25 mouse cellular contexts compared by ENCODE assay signal in genomic region chr7:89966771-89967170, GRCm38 (mm10).
"Had no signal": no experiment of that assay in that cellular context is flagged by ENCODE, and none has a peak within 500 bp of the region (broad histone marks: within the 10 kb centered on the region; RNA-seq: fewer than 3 reads in every experiment).

No protein-coding gene starts in this region.

- H3K27me3 ChIP-seq: heart, embryonic 13.5 days; heart, embryonic 15.5 days; hindbrain, embryonic 13.5 days; hindbrain, embryonic 15.5 days; kidney, embryonic 15.5 days; limb, embryonic 13.5 days; limb, embryonic 15.5 days; liver, embryonic 12.5 days had no signal

- DNase-seq: gastrocnemius, postnatal 14 days; gastrocnemius, postnatal 36 days; heart, adult 2 months; heart, postnatal 14 days; heart, postnatal 36 days; kidney, adult 11 months; kidney, adult 2 months; kidney, adult 9 months; kidney, postnatal 14 days; kidney, postnatal 36 days; left cerebral cortex, postnatal 4 days had no signal

- ATAC-seq: hindbrain, postnatal 0 days; intestine, embryonic 16.5 days; liver, embryonic 12.5 days had no signal

- H3K4me1 ChIP-seq: heart, embryonic 13.5 days; heart, embryonic 15.5 days; hindbrain, embryonic 13.5 days; hindbrain, embryonic 15.5 days; kidney, embryonic 15.5 days; limb, embryonic 13.5 days; limb, embryonic 15.5 days had no signal

- H3K4me2 ChIP-seq: heart, embryonic 11.5 days; heart, embryonic 13.5 days; heart, embryonic 15.5 days; hindbrain, embryonic 13.5 days; hindbrain, embryonic 15.5 days; kidney, embryonic 15.5 days; limb, embryonic 13.5 days; limb, embryonic 15.5 days; liver, embryonic 12.5 days had no signal

- H3K4me3 ChIP-seq: heart, adult 2 months; heart, embryonic 13.5 days; heart, embryonic 15.5 days; hindbrain, embryonic 13.5 days; hindbrain, embryonic 15.5 days; kidney, embryonic 15.5 days; layer of hippocampus, adult 2 months; limb, embryonic 13.5 days; limb, embryonic 15.5 days; liver, embryonic 12.5 days had no signal

- H3K27ac ChIP-seq: heart, adult 2 months; heart, embryonic 13.5 days; heart, embryonic 15.5 days; hindbrain, embryonic 13.5 days; hindbrain, embryonic 15.5 days; hindbrain, postnatal 0 days; kidney, embryonic 15.5 days; kidney, postnatal 0 days; layer of hippocampus, adult 2 months; limb, embryonic 13.5 days; limb, embryonic 15.5 days; liver, embryonic 12.5 days; liver, embryonic 14.5 days had no signal

- H3K9ac ChIP-seq: heart, embryonic 13.5 days; heart, embryonic 15.5 days; hindbrain, embryonic 13.5 days; hindbrain, embryonic 15.5 days; kidney, embryonic 15.5 days; limb, embryonic 13.5 days; limb, embryonic 15.5 days; liver, embryonic 12.5 days; liver, embryonic 14.5 days had no signal

- H3K9me3 ChIP-seq: heart, embryonic 13.5 days; heart, embryonic 15.5 days; hindbrain, embryonic 13.5 days; hindbrain, embryonic 15.5 days; kidney, embryonic 15.5 days; limb, embryonic 13.5 days; limb, embryonic 15.5 days; liver, embryonic 12.5 days had no signal
